Mouse (Mus musculus) liver, embryonic 12.5 days (tissue): ENCODE measurements around the gene Glis3. TPM values are rescaled to one million over a fixed set of nuclear protein-coding genes. Genes with fewer than 3 reads are reported as not detected.

Experiments used
- ATAC-seq: fragments of 200-750 bp; cut with Nextera tagmentation; 2 replicates; pipeline ENCODE4 v1.8.0; 2017; ENCODE audit warnings: moderate number of reproducible peaks, mild to moderate bottlenecking, moderate library complexity
- H3K27ac ChIP-seq: fragments of 300-500 bp; sonication (generic); 2 replicates; pipeline ENCODE4 v1.5.1; 2016; ENCODE audit warnings: mild to moderate bottlenecking
- H3K27me3 ChIP-seq: fragments of 300-500 bp; sonication (generic); replicated peaks from 2 replicates; pipeline ENCODE4 v1.6.1; 2016; ENCODE audit warnings: mild to moderate bottlenecking, moderate library complexity
- H3K36me3 ChIP-seq: fragments of 300-500 bp; sonication (generic); 2 replicates; pipeline ENCODE4 v1.6.1; 2016; ENCODE audit warnings: mild to moderate bottlenecking, moderate library complexity
- H3K4me1 ChIP-seq: fragments of 300-500 bp; sonication (generic); 2 replicates; pipeline ENCODE4 v1.6.1; 2016
- H3K4me2 ChIP-seq: fragments of 300-500 bp; sonication (generic); 2 replicates; pipeline ENCODE4 v1.6.1; 2016; ENCODE audit warnings: mild to moderate bottlenecking, moderate library complexity
- H3K4me3 ChIP-seq: fragments of 300-500 bp; sonication (generic); 2 replicates; pipeline ENCODE4 v1.5.1; 2016; ENCODE audit warnings: mild to moderate bottlenecking, moderate library complexity
- H3K9ac ChIP-seq: fragments of 300-500 bp; sonication (generic); 2 replicates; pipeline ENCODE4 v1.6.1; 2016; ENCODE audit warnings: mild to moderate bottlenecking, moderate library complexity
- H3K9me3 ChIP-seq: fragments of 300-500 bp; sonication (generic); replicated peaks from 2 replicates; pipeline ENCODE4 v1.6.1; 2016; ENCODE audit warnings: mild to moderate bottlenecking, moderate library complexity
- WGBS: fragments of 180-500 bp; shearing (Covaris S2); methylation state at CpG from one replicate; pipeline ENCODE4 v1.1.7; 2016; ENCODE audit not compliant: insufficient replicate concordance; 5-methylcytosine and 5-hydroxymethylcytosine counted together
- polyA plus RNA-seq: library from polyadenylated mRNA; unstranded; fragments of >200 nt; fragmentation: Nextera tagmentation; extraction: Ambion mirVana; gene quantifications from 2 replicates; pipeline ENCODE4 v1.2.1, GENCODE M21; 2016

Gene Glis3
- polyA plus RNA-seq, 1 experiment from 2014 or later, result 0.44 TPM

GRCm38 (mm10) chr19:28520761-28521181, 159.1 kb downstream of the Glis3 start:
- 62% methylated on average over 6 of the region's 6 CpGs for WGBS
- 0 out of 2 replicates have a peak, but pooled peaks cover 8% of the 10 kb centered on the region for H3K4me1 ChIP-seq
- no peak overlapping the region for H3K4me2 ChIP-seq
- no peak overlapping the region for H3K4me3 ChIP-seq
- no peak for ATAC-seq
- no peaks in the 10 kb centered on the region for H3K36me3 ChIP-seq
- no peaks in the 10 kb centered on the region for H3K27me3 ChIP-seq
- no peak overlapping the region for H3K9ac ChIP-seq
- no peaks in the 10 kb centered on the region for H3K9me3 ChIP-seq
- no peak overlapping the region for H3K27ac ChIP-seq

- Histone ChIP-seq H3K4me1 (0 out of 2 replicates have a peak, but pooled peaks cover 8% of the 10 kb centered on the region), H3K9ac (no peak overlapping the region), H3K4me3 (no peak overlapping the region), H3K9me3 (no peaks in the 10 kb centered on the region), H3K27me3 (no peaks in the 10 kb centered on the region), H3K36me3 (no peaks in the 10 kb centered on the region), H3K27ac (no peak overlapping the region), H3K4me2 (no peak overlapping the region)
- no peak for ATAC-seq
- WGBS, result 72% methylated on average over 8 of the region's 8 CpGs
Observed at GRCm38 (mm10) chr19:28520128-28520745, 159.6 kb downstream of the Glis3 start.

DNA sequence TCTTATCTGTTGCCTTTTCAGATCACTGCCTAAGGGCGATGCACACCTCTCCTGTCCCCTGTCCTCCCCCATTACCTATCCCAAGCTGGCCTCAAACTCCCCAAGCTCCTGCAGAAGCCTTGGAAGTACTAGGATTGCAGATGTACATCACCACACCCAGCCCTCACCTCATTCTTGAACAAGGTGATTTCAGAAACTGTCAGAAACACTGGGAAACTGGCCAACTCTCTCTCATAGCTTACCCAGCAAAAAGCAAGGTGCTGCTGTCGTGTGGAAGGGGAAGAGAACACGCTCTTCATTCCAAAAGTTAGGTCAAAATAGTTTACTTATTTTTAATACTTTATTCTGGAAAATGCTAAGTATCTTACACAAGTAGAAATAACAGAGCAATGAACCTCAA, 160.6 kb downstream of the Glis3 start:
- Histone ChIP-seq H3K27me3 (no peaks in the 10 kb centered on the region), H3K9me3 (no peaks in the 10 kb centered on the region), H3K4me2 (no peak overlapping the region), H3K9ac (no peak overlapping the region), H3K4me1 (0 out of 2 replicates have a peak, but pooled peaks cover 8% of the 10 kb centered on the region), H3K27ac (no peak overlapping the region), H3K4me3 (no peak overlapping the region), H3K36me3 (no peaks in the 10 kb centered on the region)
- ATAC-seq, result no peak
- WGBS, result 74% methylated on average over 3 of the region's 3 CpGs

DNA sequence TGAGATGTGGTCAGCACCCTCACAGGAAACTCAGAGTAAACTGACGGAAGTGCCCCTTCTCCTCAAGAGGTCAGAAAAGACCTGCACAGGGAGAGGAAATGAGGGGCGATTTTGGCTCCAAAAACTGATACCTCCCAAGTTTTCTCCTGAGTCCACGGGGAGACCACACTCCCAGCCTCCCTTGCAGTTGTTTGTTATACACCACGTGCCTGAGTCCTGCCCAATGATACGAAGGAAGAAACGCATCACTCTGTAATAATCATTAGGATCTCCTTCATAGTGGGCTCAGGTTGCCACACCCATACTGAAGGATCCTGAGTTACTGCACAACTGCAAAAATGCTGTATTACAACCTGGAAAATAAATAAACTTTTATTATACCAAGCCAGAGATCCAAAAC, 161.0 kb downstream of the Glis3 start:
- H3K4me3 ChIP-seq, result no peak overlapping the region
- H3K27me3 ChIP-seq, result no peaks in the 10 kb centered on the region
- 57% methylated on average over 6 of the region's 6 CpGs for WGBS
- no peaks in the 10 kb centered on the region for H3K36me3 ChIP-seq
- no peak overlapping the region for H3K27ac ChIP-seq
- 0 out of 2 replicates have a peak, but pooled peaks cover 8% of the 10 kb centered on the region for H3K4me1 ChIP-seq
- H3K4me2 ChIP-seq, result no peak overlapping the region
- ATAC-seq, result no peak
- H3K9ac ChIP-seq, result no peak overlapping the region
- no peaks in the 10 kb centered on the region for H3K9me3 ChIP-seq

DNA sequence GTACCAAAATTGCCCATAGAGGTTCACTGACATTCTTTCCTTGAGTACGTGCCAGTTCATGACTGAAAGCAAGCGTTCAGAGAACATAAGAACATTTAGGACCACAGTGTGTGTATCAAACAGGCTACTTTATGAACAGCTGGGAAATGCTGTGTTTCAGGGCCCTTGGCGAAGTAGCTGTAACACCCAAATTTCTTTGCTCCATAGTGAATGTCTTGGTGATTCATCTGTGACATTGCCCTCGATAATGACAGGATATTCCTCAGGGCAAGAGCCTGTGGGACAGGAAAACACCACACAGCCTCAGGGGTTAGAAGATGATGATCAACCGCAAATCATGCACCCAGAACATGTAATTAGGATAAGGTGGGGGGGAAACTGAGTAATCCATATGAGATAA, 161.6 kb downstream of the Glis3 start:
- no peaks in the 10 kb centered on the region for H3K27me3 ChIP-seq
- H3K36me3 ChIP-seq, result no peaks in the 10 kb centered on the region
- H3K9ac ChIP-seq, result no peak overlapping the region
- H3K4me3 ChIP-seq, result no peak overlapping the region
- H3K27ac ChIP-seq, result no peak overlapping the region
- H3K4me2 ChIP-seq, result no peak overlapping the region
- H3K4me1 ChIP-seq, result 0 out of 2 replicates have a peak, but pooled peaks cover 8% of the 10 kb centered on the region
- no peak for ATAC-seq
- WGBS, result 72% methylated on average over 5 of the region's 5 CpGs
- H3K9me3 ChIP-seq, result no peaks in the 10 kb centered on the region

DNA sequence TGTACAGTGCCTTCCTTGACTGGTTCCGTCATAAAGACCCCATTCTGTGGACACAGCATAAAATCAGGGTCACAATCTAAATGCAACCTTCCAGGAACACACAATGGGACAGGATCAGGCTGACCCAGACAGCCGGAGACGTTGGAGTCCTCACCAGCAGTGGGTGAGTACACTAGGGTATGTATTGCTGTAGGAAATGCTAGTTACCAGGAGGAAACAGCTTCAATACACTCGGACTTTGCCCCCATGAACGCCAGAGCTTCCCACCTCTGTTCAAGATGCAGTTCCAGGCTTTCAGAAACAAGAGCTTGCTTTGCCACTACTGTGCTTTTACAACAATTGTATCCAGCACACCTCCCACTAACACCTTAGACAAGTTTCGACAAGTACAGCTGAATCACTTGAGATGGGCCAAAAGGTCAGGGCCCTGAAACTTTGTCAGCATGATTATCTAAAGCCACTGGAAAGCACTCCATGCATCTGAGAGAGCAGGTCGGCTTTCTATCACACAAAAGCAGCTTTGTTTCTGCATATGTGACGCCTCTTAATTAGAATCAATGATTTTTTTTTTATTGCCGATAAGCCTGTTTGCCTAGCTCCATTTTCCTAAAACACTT, 162.3 kb downstream of the Glis3 start:
- H3K4me2 ChIP-seq, result no peak overlapping the region
- ATAC-seq, result no peak
- H3K4me3 ChIP-seq, result no peak overlapping the region
- no peak overlapping the region for H3K9ac ChIP-seq
- H3K9me3 ChIP-seq, result no peaks in the 10 kb centered on the region
- H3K36me3 ChIP-seq, result no peaks in the 10 kb centered on the region
- H3K27ac ChIP-seq, result no peak overlapping the region
- no peaks in the 10 kb centered on the region for H3K27me3 ChIP-seq
- 0 out of 2 replicates have a peak, but pooled peaks cover 8% of the 10 kb centered on the region for H3K4me1 ChIP-seq
- WGBS, result 57% methylated on average over 9 of the region's 9 CpGs

- WGBS, result 74% methylated on average over 6 of the region's 6 CpGs
- H3K4me1 ChIP-seq, result 0 out of 2 replicates have a peak, but pooled peaks cover 8% of the 10 kb centered on the region
- H3K36me3 ChIP-seq, result no peaks in the 10 kb centered on the region
- no peak overlapping the region for H3K4me3 ChIP-seq
- H3K9me3 ChIP-seq, result no peaks in the 10 kb centered on the region
- H3K27ac ChIP-seq, result no peak overlapping the region
- H3K27me3 ChIP-seq, result no peaks in the 10 kb centered on the region
- H3K9ac ChIP-seq, result no peak overlapping the region
- ATAC-seq, result no peak
- H3K4me2 ChIP-seq, result no peak overlapping the region
Observed at GRCm38 (mm10) chr19:28516487-28516886, 163.4 kb downstream of the Glis3 start.

GRCm38 (mm10) chr19:28512475-28512874, 167.4 kb downstream of the Glis3 start:
- H3K4me3 ChIP-seq, result no peak overlapping the region
- no peak overlapping the region for H3K4me2 ChIP-seq
- no peak for ATAC-seq
- H3K9me3 ChIP-seq, result no peaks in the 10 kb centered on the region
- no peak overlapping the region for H3K9ac ChIP-seq
- no peaks in the 10 kb centered on the region for H3K4me1 ChIP-seq
- WGBS, result 74% methylated on average over 11 of the region's 11 CpGs
- no peaks in the 10 kb centered on the region for H3K27me3 ChIP-seq
- no peaks in the 10 kb centered on the region for H3K36me3 ChIP-seq
- no peak overlapping the region for H3K27ac ChIP-seq

DNA sequence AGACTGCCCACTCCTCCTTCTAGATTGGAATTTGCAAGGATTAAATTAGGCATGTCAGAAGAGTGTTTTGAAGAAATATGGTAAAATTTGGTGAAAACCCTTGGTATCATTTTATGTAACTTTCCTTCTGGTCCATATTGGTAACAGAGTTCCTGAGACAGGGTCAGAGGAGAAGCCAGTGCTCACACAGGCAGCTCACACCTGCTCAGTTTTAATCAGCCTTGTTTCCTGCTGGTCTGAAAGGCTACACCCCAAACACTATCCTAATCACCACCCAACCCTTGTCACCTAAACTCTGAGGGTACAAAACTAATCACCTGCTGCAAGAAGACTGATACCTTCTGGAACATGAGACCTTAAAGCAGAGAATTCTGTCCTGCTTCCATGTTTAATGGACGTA, 168.0 kb downstream of the Glis3 start:
- Histone ChIP-seq H3K9me3 (no peaks in the 10 kb centered on the region), H3K27ac (no peak overlapping the region), H3K4me1 (no peaks in the 10 kb centered on the region), H3K27me3 (no peaks in the 10 kb centered on the region), H3K4me2 (no peak overlapping the region), H3K4me3 (no peak overlapping the region), H3K9ac (no peak overlapping the region), H3K36me3 (no peaks in the 10 kb centered on the region)
- 70% methylated on average over 1 of the region's 1 CpGs for WGBS
- ATAC-seq, result no peak

GRCm38 (mm10) chr19:28505376-28505775, 174.5 kb downstream of the Glis3 start:
- WGBS, result 53% methylated on average over 6 of the region's 6 CpGs
- no peak overlapping the region for H3K27ac ChIP-seq
- no peak for ATAC-seq

DNA sequence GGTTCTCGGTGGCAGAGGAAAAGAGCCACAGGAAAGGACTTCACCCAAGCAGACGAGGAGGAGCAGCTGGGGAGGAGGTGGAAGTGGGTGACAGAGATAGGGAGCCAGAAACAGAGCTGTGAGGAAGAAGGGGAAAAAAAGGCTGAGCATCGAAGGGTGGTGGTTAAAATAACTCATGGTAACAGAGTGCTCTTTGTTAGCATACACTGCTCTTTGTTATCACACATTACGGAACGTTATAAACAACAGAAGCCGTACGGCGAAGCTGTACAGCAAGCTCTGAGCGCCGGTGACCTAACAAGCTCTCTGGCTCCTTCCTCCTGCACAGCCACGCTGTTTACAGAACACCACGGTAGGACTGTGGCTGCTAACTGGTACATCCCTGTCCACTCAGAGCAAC, 176.9 kb downstream of the Glis3 start:
- ATAC-seq, result no peak

More at GRCm38 (mm10) chr19:28505376-28505775, 174.5 kb downstream of the Glis3 start:
- Histone ChIP-seq H3K36me3 (no peaks in the 10 kb centered on the region), H3K9me3 (no peaks in the 10 kb centered on the region), H3K4me1 (no peaks in the 10 kb centered on the region), H3K4me3 (no peak overlapping the region), H3K27me3 (no peaks in the 10 kb centered on the region), H3K9ac (no peak overlapping the region), H3K4me2 (no peak overlapping the region)

GRCm38 (mm10) chr19:28500975-28501374, 178.9 kb downstream of the Glis3 start:
- H3K9me3 ChIP-seq, result no peaks in the 10 kb centered on the region
- H3K4me2 ChIP-seq, result no peak overlapping the region
- no peak overlapping the region for H3K9ac ChIP-seq
- 78% methylated on average over 9 of the region's 9 CpGs for WGBS
- H3K27me3 ChIP-seq, result no peaks in the 10 kb centered on the region
- no peak for ATAC-seq
- H3K27ac ChIP-seq, result no peak overlapping the region
- no peak overlapping the region for H3K4me3 ChIP-seq
- no peaks in the 10 kb centered on the region for H3K4me1 ChIP-seq
- H3K36me3 ChIP-seq, result no peaks in the 10 kb centered on the region

More for the DNA sequence above, 176.9 kb downstream of the Glis3 start:
- WGBS, result 58% methylated on average over 12 of the region's 12 CpGs
- no peaks in the 10 kb centered on the region for H3K9me3 ChIP-seq
- H3K4me2 ChIP-seq, result no peak overlapping the region
- no peaks in the 10 kb centered on the region for H3K36me3 ChIP-seq
- H3K9ac ChIP-seq, result no peak overlapping the region
- H3K4me1 ChIP-seq, result no peaks in the 10 kb centered on the region
- H3K27ac ChIP-seq, result no peak overlapping the region
- no peak overlapping the region for H3K4me3 ChIP-seq
- no peaks in the 10 kb centered on the region for H3K27me3 ChIP-seq
